In genomic region chr2:85050001-85050634, GRCm38 (mm10) we compare ENCODE assay signal across 8 mouse cellular contexts. TPM values are rescaled to one million over a fixed set of nuclear protein-coding genes. Genes with fewer than 3 reads are reported as not detected.
DNase-seq lines count a peak whose midpoint lies in the region; ATAC-seq and TF ChIP-seq lines count a peak whose summit lies in the region.

No protein-coding gene starts in this region.

- H3K36me3 ChIP-seq in embryonic facial prominence, embryonic 11.5 days (replicated peaks; ENCODE audit: control insufficient read depth, insufficient read depth, low read depth, low read length): peaks cover 15% of the 10 kb centered on the region
- peaks cover 16% of the 10 kb centered on the region; the same call in 1 of the 2 replicates for H3K36me3 ChIP-seq in liver, adult 2 months (ENCODE audit: control insufficient read depth, insufficient read depth, low read length)

- ATAC-seq in embryonic facial prominence, embryonic 11.5 days (replicated peaks; ENCODE audit: insufficient number of reproducible peaks, low FRiP score, low TSS enrichment, low read depth): peak; percentile 46

- 3% methylated on average over 9 of the region's 10 CpGs for WGBS in embryonic facial prominence, embryonic 11.5 days
- WGBS in liver, adult 2 months: 37% methylated on average over 10 of the region's 10 CpGs

- peaks cover 5% of the 10 kb centered on the region; the same call in 1 of the 2 replicates for H3K79me2 ChIP-seq in liver, adult 2 months (ENCODE audit: control insufficient read depth, insufficient read depth, low read length)

- TF ChIP-seq POLR2A in liver, adult 2 months (IDR thresholded peaks at IDR 0.05; ENCODE audit: extremely low read depth, insufficient read depth, low read length): no peak

- no peak for TF ChIP-seq CTCF in liver, adult 2 months (IDR thresholded peaks at IDR 0.05; ENCODE audit: low read depth, low read length)

- H3K4me3 ChIP-seq in embryonic facial prominence, embryonic 11.5 days (ENCODE audit: low read depth, low read length): peak overlapping the region; percentile 20
- peak overlapping the region; percentile 39 for H3K4me3 ChIP-seq in liver, adult 2 months (ENCODE audit: insufficient read depth, low read depth, low read length)

- no peaks in the 10 kb centered on the region for H3K27me3 ChIP-seq in embryonic facial prominence, embryonic 11.5 days (ENCODE audit: control insufficient read depth, insufficient read depth, low read length)
- no peaks in the 10 kb centered on the region for H3K27me3 ChIP-seq in liver, adult 2 months (ENCODE audit: control insufficient read depth, insufficient read depth, low read length)

- H3K4me2 ChIP-seq in embryonic facial prominence, embryonic 11.5 days (ENCODE audit: low read depth, low read length): peak overlapping the region; percentile 32

- H3K4me1 ChIP-seq in embryonic facial prominence, embryonic 11.5 days (ENCODE audit: control insufficient read depth, insufficient read depth, low read length): peaks cover 6% of the 10 kb centered on the region
- H3K4me1 ChIP-seq in liver, adult 2 months (ENCODE audit: control insufficient read depth, insufficient read depth, low read length): peaks cover 5% of the 10 kb centered on the region

- peak overlapping the region; percentile 2 for H3K9ac ChIP-seq in embryonic facial prominence, embryonic 11.5 days (replicated peaks; ENCODE audit: low read length)
- 0 out of 2 replicates have a peak overlapping the region, but pooled peaks have one; percentile 43 for H3K9ac ChIP-seq in liver, adult 2 months (ENCODE audit: low read depth, low read length)

- H3K27ac ChIP-seq in embryonic facial prominence, embryonic 11.5 days (replicated peaks; ENCODE audit: low read depth, low read length): peak overlapping the region; percentile 60
- H3K27ac ChIP-seq in liver, adult 2 months (replicated peaks; ENCODE audit: insufficient read depth, low read depth, low read length): peak overlapping the region; percentile 6

- DNase-seq in adrenal gland, adult 2 months: peak; percentile 89
- DNase-seq in embryonic facial prominence, embryonic 11.5 days (ENCODE audit: low spot score): peak; percentile 84
- DNase-seq in heart, adult 8-10 months (ENCODE audit: low spot score): peak; percentile 84
- DNase-seq in kidney, adult 18-20 months: peak; percentile 71
- peak; percentile 58 for DNase-seq in liver, adult 2 months (ENCODE audit: extremely low read depth, low read depth, low spot score)
- peak; percentile 50 for DNase-seq in neural tube, embryonic 10.5 days (ENCODE audit: extremely low spot score, low spot score)
- peak; percentile 29 to 81 for DNase-seq in urinary bladder, postnatal 36 days (ENCODE audit: low spot score in 2 of 2)
- no peak for DNase-seq in thymus, postnatal 36 days

- H3K9me3 ChIP-seq in embryonic facial prominence, embryonic 11.5 days (replicated peaks; ENCODE audit: control insufficient read depth, low read length): no peaks in the 10 kb centered on the region

RNA-seq across cellular contexts. Expression of gene Tnks1bp1, which starts 2.3 kb away (rescaled TPM):
- 100 to 1,000 TPM in 1 of 2 experiments, 10 to 100 TPM in 1; 87.8 to 114 TPM for total RNA-seq in adrenal gland, adult 2 months (2021)
- polyA plus RNA-seq in adrenal gland, adult 2 months (2012; rRNA removed): 66.5 and 78.9 TPM in 2 replicates
- polyA plus RNA-seq in embryonic facial prominence, embryonic 11.5 days (2014; fragmentation: Nextera tagmentation; extraction: Ambion mirVana): 9.3 and 12.2 TPM in 2 replicates
- total RNA-seq in heart, adult 8-10 months (2022): 10 to 100 TPM; 40.7 to 60.5 (median 54.9) TPM
- total RNA-seq in liver, adult 2 months (2014; rRNA removed): 13.2 and 15.0 TPM in 2 replicates
- 12.3 and 13.4 TPM in 2 replicates for polyA plus RNA-seq in liver, adult 2 months (2012; rRNA removed)

RNA-seq across cellular contexts. Expression of gene P2rx3, which starts 12.9 kb away (rescaled TPM):
- total RNA-seq in adrenal gland, adult 2 months (2021): 1 to 10 TPM; 1.1 to 1.4 TPM
- 0.54 and 0.83 TPM in 2 replicates for polyA plus RNA-seq in adrenal gland, adult 2 months (2012; rRNA removed)
- 6.2 and 8.4 TPM in 2 replicates for polyA plus RNA-seq in embryonic facial prominence, embryonic 11.5 days (2014; fragmentation: Nextera tagmentation; extraction: Ambion mirVana)
- total RNA-seq in heart, adult 8-10 months (2022): under 1 TPM; 0.22 to 0.83 (median 0.62) TPM
- 2.1 and 2.8 TPM in 2 replicates for total RNA-seq in liver, adult 2 months (2014; rRNA removed)
- 1.2 and 2.1 TPM in 2 replicates for polyA plus RNA-seq in liver, adult 2 months (2012; rRNA removed)

RNA-seq across cellular contexts. Expression of gene Ssrp1, which starts 13.1 kb away (rescaled TPM):
- total RNA-seq in adrenal gland, adult 2 months (2021): 100 to 1,000 TPM; 105 to 125 TPM
- 78.7 and 92.2 TPM in 2 replicates for polyA plus RNA-seq in adrenal gland, adult 2 months (2012; rRNA removed)
- polyA plus RNA-seq in embryonic facial prominence, embryonic 11.5 days (2014; fragmentation: Nextera tagmentation; extraction: Ambion mirVana): 409 TPM in 2 replicates
- total RNA-seq in heart, adult 8-10 months (2022): 10 to 100 TPM; 35.3 to 42.5 (median 38.4) TPM
- 39.1 and 40.7 TPM in 2 replicates for total RNA-seq in liver, adult 2 months (2014; rRNA removed)
- polyA plus RNA-seq in liver, adult 2 months (2012; rRNA removed): 45.2 and 48.9 TPM in 2 replicates

Comparison
In these comparisons a context has a peak if more than half of its experiments do, and no peak if none do; other contexts are left out.
1. DNase-seq: peak in adrenal gland, adult 2 months (single experiment), embryonic facial prominence, embryonic 11.5 days (single experiment), heart, adult 8-10 months (single experiment), kidney, adult 18-20 months (single experiment), liver, adult 2 months (single experiment), neural tube, embryonic 10.5 days (single experiment) and urinary bladder, postnatal 36 days (2 of 2); none in thymus, postnatal 36 days (0 of 2).